In genomic region chr11:73023099-73023498, GRCm38 (mm10) we compare ENCODE assay signal across 8 mouse cellular contexts. TPM values are rescaled to one million over a fixed set of nuclear protein-coding genes. Genes with fewer than 3 reads are reported as not detected.
A peak's percentile ranks its signal among the peaks of the same experiment; 100 is the strongest.
DNase-seq lines count a peak whose midpoint lies in the region; ATAC-seq and TF ChIP-seq lines count a peak whose summit lies in the region.
"Had no signal": no experiment of that assay in that cellular context is flagged by ENCODE, and none has a peak within 500 bp of the region (broad histone marks: within the 10 kb centered on the region; RNA-seq: fewer than 3 reads in every experiment).

No protein-coding gene starts in this region.

- H3K79me2 ChIP-seq in C2C12 (ENCODE audit: control insufficient read depth, insufficient read depth), result peaks cover 16% of the 10 kb centered on the region

- H3K9me3 ChIP-seq in stomach, embryonic 16.5 days (replicated peaks; ENCODE audit: control insufficient read depth, low read length), result no peaks in the 10 kb centered on the region
- H3K9me3 ChIP-seq in forebrain, embryonic 16.5 days (ENCODE audit: control insufficient read depth, low read length), result no peaks in the 10 kb centered on the region
- H3K9me3 ChIP-seq in midbrain, embryonic 10.5 days (replicated peaks), result no peaks in the 10 kb centered on the region

- H3ac ChIP-seq in C2C12 (ENCODE audit: control insufficient read depth, insufficient read length, low read depth), result peak overlapping the region; percentile 28

- WGBS in stomach, embryonic 16.5 days, result 48% methylated on average over 9 of the region's 9 CpGs
- WGBS in forebrain, embryonic 16.5 days, result 48% methylated on average over 9 of the region's 9 CpGs
- 56% methylated on average over 9 of the region's 9 CpGs for WGBS in midbrain, embryonic 10.5 days

- H3K4me3 ChIP-seq in C2C12 (ENCODE audit: insufficient read depth, poor library complexity, severe bottlenecking), result no peak overlapping the region
- H3K4me3 ChIP-seq in stomach, embryonic 16.5 days (replicated peaks; ENCODE audit: low read length), result no peak overlapping the region
- H3K4me3 ChIP-seq in forebrain, embryonic 16.5 days (replicated peaks; ENCODE audit: low read length), result no peak overlapping the region
- H3K4me3 ChIP-seq in midbrain, embryonic 10.5 days, result no peak overlapping the region

- peak; percentile 15; the same call in 1 of the 2 replicates for ATAC-seq in stomach, embryonic 16.5 days (ENCODE audit: insufficient read depth, low FRiP score)
- ATAC-seq in forebrain, embryonic 16.5 days, result no peak

- no peak overlapping the region for H3K4me2 ChIP-seq in stomach, embryonic 16.5 days (ENCODE audit: low read depth, low read length)
- no peak overlapping the region for H3K4me2 ChIP-seq in forebrain, embryonic 16.5 days (ENCODE audit: low read length)

- DNase-seq in adipocyte (ENCODE audit: low spot score), result peak; percentile 44
- DNase-seq in frontal cortex, postnatal 25 days (ENCODE audit: low spot score in 2 of 2), result peak; percentile 54 to 74
- DNase-seq in left cerebral cortex, adult 18-20 months (ENCODE audit: low spot score in 2 of 2), result peak; percentile 92
- no peak for DNase-seq in midbrain, embryonic 10.5 days (ENCODE audit: low spot score)

- H3K9ac ChIP-seq in stomach, embryonic 16.5 days (ENCODE audit: low read length), result no peak overlapping the region
- H3K9ac ChIP-seq in forebrain, embryonic 16.5 days (replicated peaks; ENCODE audit: low read depth, low read length), result no peak overlapping the region

- no peak for TF ChIP-seq CTCF in C2C12 (IDR thresholded peaks at IDR 0.05; ENCODE audit: control insufficient read depth, insufficient read depth, insufficient read length)

- no peaks in the 10 kb centered on the region for H3K27me3 ChIP-seq in C2C12 (ENCODE audit: control insufficient read depth, insufficient read depth, insufficient read length)
- peaks cover 5% of the 10 kb centered on the region; the same call in 1 of the 2 replicates for H3K27me3 ChIP-seq in stomach, embryonic 16.5 days (ENCODE audit: control insufficient read depth, insufficient read depth, low read length)
- H3K27me3 ChIP-seq in forebrain, embryonic 16.5 days (replicated peaks; ENCODE audit: control insufficient read depth, insufficient read depth, low read length), result peaks cover 8% of the 10 kb centered on the region
- peaks cover 65% of the 10 kb centered on the region for H3K27me3 ChIP-seq in midbrain, embryonic 10.5 days (ENCODE audit: low read depth, poor library complexity, severe bottlenecking)

- peaks cover 30% of the 10 kb centered on the region for H3K4me1 ChIP-seq in stomach, embryonic 16.5 days (ENCODE audit: control insufficient read depth, insufficient read depth, low read length)
- H3K4me1 ChIP-seq in forebrain, embryonic 16.5 days (replicated peaks; ENCODE audit: control insufficient read depth, insufficient read depth, low read length), result peaks cover 14% of the 10 kb centered on the region
- peaks cover 44% of the 10 kb centered on the region for H3K4me1 ChIP-seq in midbrain, embryonic 10.5 days

- H3K36me3 ChIP-seq in C2C12 (ENCODE audit: control insufficient read depth, insufficient read depth), result peaks cover 2% of the 10 kb centered on the region
- no peaks in the 10 kb centered on the region for H3K36me3 ChIP-seq in stomach, embryonic 16.5 days (ENCODE audit: control insufficient read depth, insufficient read depth, low read length)
- H3K36me3 ChIP-seq in forebrain, embryonic 16.5 days (ENCODE audit: control insufficient read depth, insufficient read depth), result no peaks in the 10 kb centered on the region
- H3K36me3 ChIP-seq in midbrain, embryonic 10.5 days, result no peaks in the 10 kb centered on the region

- peak overlapping the region; percentile 56 for H3K27ac ChIP-seq in stomach, embryonic 16.5 days (ENCODE audit: low read length)
- H3K27ac ChIP-seq in forebrain, embryonic 16.5 days (ENCODE audit: low read length), result no peak overlapping the region
- no peak overlapping the region for H3K27ac ChIP-seq in midbrain, embryonic 10.5 days (replicated peaks)
- H3K27ac ChIP-seq: kidney, postnatal 0 days had no signal

- no peaks in the 10 kb centered on the region for H3K79me3 ChIP-seq in C2C12 (ENCODE audit: low read depth)

TF ChIP-seq in C2C12, 6 proteins besides CTCF, POLR2A, EP300 and RAD21:
- TF ChIP-seq CEBPB (IDR thresholded peaks at IDR 0.05; ENCODE audit: low read depth), result no peak
- TF ChIP-seq FOSL1 (IDR thresholded peaks at IDR 0.05; ENCODE audit: insufficient read depth, low read length, poor library complexity, severe bottlenecking), result no peak
- TF ChIP-seq USF1 (IDR thresholded peaks at IDR 0.05; ENCODE audit: low read depth), result no peak
- TF ChIP-seq MYOD1 (IDR thresholded peaks at IDR 0.05; ENCODE audit: control insufficient read depth, insufficient read length, low read depth), result no peak
- TF ChIP-seq MYOG (IDR thresholded peaks at IDR 0.05; ENCODE audit: control insufficient read depth, extremely low read depth, insufficient read length), result no peak
- TF ChIP-seq MAX (IDR thresholded peaks at IDR 0.05), result no peak

RNA-seq across cellular contexts. Expression of gene Camkk1, which starts 4.3 kb away (rescaled TPM):
- 7.7 TPM for polyA plus RNA-seq in C2C12 (2012; fragmentation: generic; extraction: Trizol)
- total RNA-seq in left cerebral cortex, adult 18-20 months (2021), result 100 to 1,000 TPM; 108 to 123 TPM
- polyA plus RNA-seq in stomach, embryonic 16.5 days (2015; fragmentation: Nextera tagmentation; extraction: Ambion mirVana), result 13.9 and 15.5 TPM in 2 replicates
- 22.5 and 27.7 TPM in 2 replicates for polyA plus RNA-seq in forebrain, embryonic 16.5 days (2015; fragmentation: Nextera tagmentation; extraction: Ambion mirVana)
- 5.4 and 7.5 TPM in 2 replicates for polyA plus RNA-seq in midbrain, embryonic 10.5 days (2016; fragmentation: Nextera tagmentation; extraction: Ambion mirVana)

RNA-seq across cellular contexts. Expression of gene P2rx1, which starts 24.2 kb away (rescaled TPM):
- 0.05 TPM for polyA plus RNA-seq in C2C12 (2012; fragmentation: generic; extraction: Trizol)
- total RNA-seq in left cerebral cortex, adult 18-20 months (2021), result under 1 TPM; 0.26 to 0.47 TPM
- 25.4 and 30.6 TPM in 2 replicates for polyA plus RNA-seq in stomach, embryonic 16.5 days (2015; fragmentation: Nextera tagmentation; extraction: Ambion mirVana)
- polyA plus RNA-seq in forebrain, embryonic 16.5 days (2015; fragmentation: Nextera tagmentation; extraction: Ambion mirVana), result 0.26 and 0.42 TPM in 2 replicates
- polyA plus RNA-seq in midbrain, embryonic 10.5 days (2016; fragmentation: Nextera tagmentation; extraction: Ambion mirVana), result 1.2 TPM in 2 replicates

RNA-seq across cellular contexts. Expression of gene Ncbp3, which starts 24.5 kb away (rescaled TPM):
- polyA plus RNA-seq in C2C12 (2012; fragmentation: generic; extraction: Trizol), result 3.6 TPM
- total RNA-seq in left cerebral cortex, adult 18-20 months (2021), result 1 to 10 TPM; 9.1 to 9.8 TPM
- 10.8 and 11.1 TPM in 2 replicates for polyA plus RNA-seq in stomach, embryonic 16.5 days (2015; fragmentation: Nextera tagmentation; extraction: Ambion mirVana)
- 9.6 and 11.1 TPM in 2 replicates for polyA plus RNA-seq in forebrain, embryonic 16.5 days (2015; fragmentation: Nextera tagmentation; extraction: Ambion mirVana)
- polyA plus RNA-seq in midbrain, embryonic 10.5 days (2016; fragmentation: Nextera tagmentation; extraction: Ambion mirVana), result 11.7 and 12.2 TPM in 2 replicates

Comparison
In these comparisons a context has a peak if more than half of its experiments do, and no peak if none do; other contexts are left out.
1. RNA of gene P2rx1, which starts 24.2 kb away (polyA plus RNA-seq): 25.4 to 30.6 TPM in stomach, embryonic 16.5 days; 1.2 TPM in midbrain, embryonic 10.5 days, 0.26 to 0.42 TPM in forebrain, embryonic 16.5 days and 0.05 TPM in C2C12 (single experiment); every median in the first group is over 10 times any median in the second.